Mouse (Mus musculus): ENCODE results near the gene C1s1. TPM values are rescaled to one million over a fixed set of nuclear protein-coding genes. Genes with fewer than 3 reads are reported as not detected.

C1s1 gene
- total and polyA plus RNA-seq, 3 experiments: 0.55 to 4.8 (median 1.3) TPM

GRCm38 (mm10) chr6:124481571-124481970 lies 60.6 kb downstream of the C1s1 start:
- H3K79me2 ChIP-seq (replicated peaks; ENCODE audit: control insufficient read depth, extremely low read depth, insufficient read depth, poor library complexity, severe bottlenecking): no peaks in the 10 kb centered on the region
- no peaks in the 10 kb centered on the region for H3K9me3 ChIP-seq (replicated peaks; ENCODE audit: low read length)
- H3K9ac ChIP-seq (ENCODE audit: insufficient read depth, low read depth): 0 out of 2 replicates have a peak overlapping the region, but pooled peaks have one; percentile 34
- TF ChIP-seq MYC (IDR thresholded peaks at IDR 0.05; ENCODE audit: low read depth, low read length) (peak; percentile 50; the same call in 1 of the 2 replicates), RAD21 (IDR thresholded peaks at IDR 0.05; ENCODE audit: low read depth, low read length) (peak; percentile 41), SMC3 (IDR thresholded peaks at IDR 0.05; ENCODE audit: low read depth, low read length) (peak; percentile 67), CTCF (conservative IDR thresholded peaks at IDR 0.05 in 1 of 2, IDR thresholded peaks at IDR 0.05 in 1 of 2; ENCODE audit: low read depth in 2 of 2, low read length in 2 of 2) (peak; percentile 49 to 81), GABPA (IDR thresholded peaks at IDR 0.05; ENCODE audit: insufficient replicate concordance, low read depth, low read length) (no peak), CHD1 (IDR thresholded peaks at IDR 0.05; ENCODE audit: low read depth, low read length) (no peak)
- dilution Hi-C loops (cut with MboI; ENCODE audit: extremely low pct_ligation_motif_present, extremely low pct_unique_long_range_greater_than_20kb, low sequenced_read_pairs): no loop called here
- H3K27ac ChIP-seq (ENCODE audit: insufficient read depth, low read depth): no peak overlapping the region
- in situ Hi-C loops (cut with MboI; ENCODE audit: low pct_ligation_motif_present, low pct_unique_long_range_greater_than_20kb, low sequenced_read_pairs): no loop called here
- peaks cover 15 to 41% of the 10 kb centered on the region in 2 experiments for H3K4me1 ChIP-seq (ENCODE audit: control insufficient read depth in 1 of 2, insufficient read depth in 2 of 2)
- peak; percentile 67 for DNase-seq (ENCODE audit: extremely low read depth)
- no peaks in the 10 kb centered on the region for H3K36me3 ChIP-seq (replicated peaks in 1 of 2; ENCODE audit: control insufficient read depth in 1 of 2, insufficient read depth in 1 of 2, low read length in 1 of 2)
- peak overlapping the region; percentile 40; the same call in 1 of the 2 replicates for H3K4me2 ChIP-seq (ENCODE audit: insufficient read depth, low read depth, poor library complexity, severe bottlenecking)
- no peak overlapping the region for H3K4me3 ChIP-seq (replicated peaks in 1 of 3; ENCODE audit: low read depth in 2 of 3, low read length in 2 of 3, poor library complexity in 1 of 3)
- peaks cover 13% of the 10 kb centered on the region for H3K27me3 ChIP-seq (replicated peaks)

Other genes with a start within 250 kb of the C1s1 start
- gene Cd163, start 237.7 kb downstream of the C1s1 start, total RNA-seq (2012; rRNA removed): not detected in 2 replicates
- not detected in 2 replicates for gene Cd163, start 237.7 kb downstream of the C1s1 start, total RNA-seq (2014; rRNA removed)
- gene Cd163, start 237.7 kb downstream of the C1s1 start, polyA plus RNA-seq (2012; ENCODE audit: insufficient read length, low read depth): not detected in 2 replicates
- gene Pex5, start 127.3 kb downstream of the C1s1 start, total RNA-seq (2012; rRNA removed): 27.5 and 29.2 TPM in 2 replicates
- 24.6 and 29.9 TPM in 2 replicates for gene Pex5, start 127.3 kb downstream of the C1s1 start, total RNA-seq (2014; rRNA removed)
- gene Pex5, start 127.3 kb downstream of the C1s1 start, polyA plus RNA-seq (2012; ENCODE audit: insufficient read length, low read depth): 21.2 and 22.1 TPM in 2 replicates
- gene Clstn3, start 77.6 kb downstream of the C1s1 start, total RNA-seq (2012; rRNA removed): 17.2 and 17.7 TPM in 2 replicates
- gene Clstn3, start 77.6 kb downstream of the C1s1 start, total RNA-seq (2014; rRNA removed): 20.4 and 21.4 TPM in 2 replicates
- 126 and 130 TPM in 2 replicates for gene Clstn3, start 77.6 kb downstream of the C1s1 start, polyA plus RNA-seq (2012; ENCODE audit: insufficient read length, low read depth)
- 0.38 and 0.59 TPM in 2 replicates for gene C1rl, start 49.2 kb downstream of the C1s1 start, total RNA-seq (2012; rRNA removed)
- 1.0 and 1.2 TPM in 2 replicates for gene C1rl, start 49.2 kb downstream of the C1s1 start, total RNA-seq (2014; rRNA removed)
- 2.1 and 2.4 TPM in 2 replicates for gene C1rl, start 49.2 kb downstream of the C1s1 start, polyA plus RNA-seq (2012; ENCODE audit: insufficient read length, low read depth)
- gene C1ra, start 30.0 kb downstream of the C1s1 start, total RNA-seq (2012; rRNA removed): 8.4 and 9.9 TPM in 2 replicates
- gene C1ra, start 30.0 kb downstream of the C1s1 start, total RNA-seq (2014; rRNA removed): 19.8 and 20.1 TPM in 2 replicates
- 21.9 TPM in 2 replicates for gene C1ra, start 30.0 kb downstream of the C1s1 start, polyA plus RNA-seq (2012; ENCODE audit: insufficient read length, low read depth)
- gene C1rb, start 27.9 kb upstream of the C1s1 start, total RNA-seq (2012; rRNA removed): not detected in 2 replicates
- not detected in 2 replicates for gene C1rb, start 27.9 kb upstream of the C1s1 start, total RNA-seq (2014; rRNA removed)
- not detected in 2 replicates for gene C1rb, start 27.9 kb upstream of the C1s1 start, polyA plus RNA-seq (2012; ENCODE audit: insufficient read length, low read depth)
- 0.08 TPM in 1 of 2 replicates, not detected in the other for gene C1s2, start 93.7 kb upstream of the C1s1 start, total RNA-seq (2012; rRNA removed)
- gene C1s2, start 93.7 kb upstream of the C1s1 start, total RNA-seq (2014; rRNA removed): 0.08 and 0.18 TPM in 2 replicates
- gene C1s2, start 93.7 kb upstream of the C1s1 start, polyA plus RNA-seq (2012; ENCODE audit: insufficient read length, low read depth): 0.10 and 0.19 TPM in 2 replicates
- gene Lpcat3, start 120.7 kb upstream of the C1s1 start, total RNA-seq (2012; rRNA removed): 52.9 and 53.4 TPM in 2 replicates
- 68.0 and 77.0 TPM in 2 replicates for gene Lpcat3, start 120.7 kb upstream of the C1s1 start, total RNA-seq (2014; rRNA removed)
- gene Lpcat3, start 120.7 kb upstream of the C1s1 start, polyA plus RNA-seq (2012; ENCODE audit: insufficient read length, low read depth): 86.9 and 113 TPM in 2 replicates
- 352 and 439 TPM in 2 replicates for gene Emg1, start 169.8 kb upstream of the C1s1 start, total RNA-seq (2012; rRNA removed)
- gene Emg1, start 169.8 kb upstream of the C1s1 start, total RNA-seq (2014; rRNA removed): 481 and 498 TPM in 2 replicates
- 301 and 408 TPM in 2 replicates for gene Emg1, start 169.8 kb upstream of the C1s1 start, polyA plus RNA-seq (2012; ENCODE audit: insufficient read length, low read depth)
- gene Phb2, start 170.0 kb upstream of the C1s1 start, total RNA-seq (2012; rRNA removed): 440 and 578 TPM in 2 replicates
- gene Phb2, start 170.0 kb upstream of the C1s1 start, total RNA-seq (2014; rRNA removed): 380 and 405 TPM in 2 replicates
- gene Phb2, start 170.0 kb upstream of the C1s1 start, polyA plus RNA-seq (2012; ENCODE audit: insufficient read length, low read depth): 623 and 694 TPM in 2 replicates
- gene Ptpn6, start 196.4 kb upstream of the C1s1 start, total RNA-seq (2012; rRNA removed): 247 and 283 TPM in 2 replicates
- gene Ptpn6, start 196.4 kb upstream of the C1s1 start, total RNA-seq (2014; rRNA removed): 300 and 327 TPM in 2 replicates
- gene Ptpn6, start 196.4 kb upstream of the C1s1 start, polyA plus RNA-seq (2012; ENCODE audit: insufficient read length, low read depth): 585 and 814 TPM in 2 replicates
- 146 and 197 TPM in 2 replicates for gene Grcc10, start 199.0 kb upstream of the C1s1 start, total RNA-seq (2012; rRNA removed)
- gene Grcc10, start 199.0 kb upstream of the C1s1 start, total RNA-seq (2014; rRNA removed): 59.3 and 64.3 TPM in 2 replicates
- 88.4 and 93.7 TPM in 2 replicates for gene Grcc10, start 199.0 kb upstream of the C1s1 start, polyA plus RNA-seq (2012; ENCODE audit: insufficient read length, low read depth)
- not detected in 2 replicates for gene Gm45234, start 213.7 kb upstream of the C1s1 start, total RNA-seq (2012; rRNA removed)
- not detected in 2 replicates for gene Gm45234, start 213.7 kb upstream of the C1s1 start, total RNA-seq (2014; rRNA removed)
- gene Gm45234, start 213.7 kb upstream of the C1s1 start, polyA plus RNA-seq (2012; ENCODE audit: insufficient read length, low read depth): not detected in 2 replicates
- 3.8 and 4.6 TPM in 2 replicates for gene Atn1, start 214.2 kb upstream of the C1s1 start, total RNA-seq (2012; rRNA removed)
- gene Atn1, start 214.2 kb upstream of the C1s1 start, total RNA-seq (2014; rRNA removed): 0.50 and 1.7 TPM in 2 replicates
- gene Atn1, start 214.2 kb upstream of the C1s1 start, polyA plus RNA-seq (2012; ENCODE audit: insufficient read length, low read depth): 27.0 and 35.1 TPM in 2 replicates
- gene Eno2, start 227.3 kb upstream of the C1s1 start, total RNA-seq (2012; rRNA removed): 15.9 and 24.6 TPM in 2 replicates
- gene Eno2, start 227.3 kb upstream of the C1s1 start, total RNA-seq (2014; rRNA removed): 20.8 and 26.7 TPM in 2 replicates
- 23.1 and 23.6 TPM in 2 replicates for gene Eno2, start 227.3 kb upstream of the C1s1 start, polyA plus RNA-seq (2012; ENCODE audit: insufficient read length, low read depth)
- not detected in 2 replicates for gene Lrrc23, start 237.4 kb upstream of the C1s1 start, total RNA-seq (2012; rRNA removed)
- not detected in 2 replicates for gene Lrrc23, start 237.4 kb upstream of the C1s1 start, total RNA-seq (2014; rRNA removed)
- gene Lrrc23, start 237.4 kb upstream of the C1s1 start, polyA plus RNA-seq (2012; ENCODE audit: insufficient read length, low read depth): 0.20 TPM in 1 of 2 replicates, not detected in the other

Data from CH12.LX (cell line).